Mouse (Mus musculus) layer of hippocampus, adult 9-10 months (tissue): ENCODE data around the gene Zfp949.
A peak's percentile ranks its signal among the peaks of the same experiment; 100 is the strongest.
"Not testable (repeated sequence)": the region's sequence is repeated elsewhere in the genome, so short reads cannot be mapped to it uniquely, and the experiment has no call there.

ENCODE experiments used
- DNase-seq: peaks from one replicate; pipeline ENCODE4 v3.0.0; 2022; ENCODE audit warnings: low spot score

Zfp949 gene

GRCm38 (mm10) chr9:88542816-88543215 lies 5.0 kb upstream of the Zfp949 start:
- no peak for DNase-seq

- no peak for DNase-seq
Observed at GRCm38 (mm10) chr9:88545534-88545933, 2.3 kb upstream of the Zfp949 start.

- no peak for DNase-seq
Observed at GRCm38 (mm10) chr9:88546166-88546565, 1.7 kb upstream of the Zfp949 start.

GRCm38 (mm10) chr9:88546657-88547056 lies 1.2 kb upstream of the Zfp949 start:
- DNase-seq: no peak

- peak; percentile 29 for DNase-seq
Observed at GRCm38 (mm10) chr9:88547270-88547669, 550 bp upstream of the Zfp949 start.

- no peak for DNase-seq
Observed at GRCm38 (mm10) chr9:88548614-88548945, 760 bp downstream of the Zfp949 start.

- no peak for DNase-seq
Observed at GRCm38 (mm10) chr9:88553071-88553470, 5.3 kb downstream of the Zfp949 start.

GRCm38 (mm10) chr9:88558146-88558545 lies 10.3 kb downstream of the Zfp949 start:
- DNase-seq: no peak

GRCm38 (mm10) chr9:88561476-88561875 lies 13.7 kb downstream of the Zfp949 start:
- not testable (repeated sequence) for DNase-seq

GRCm38 (mm10) chr9:88570471-88570870 lies 22.7 kb downstream of the Zfp949 start:
- DNase-seq: not testable (repeated sequence)

- DNase-seq: not testable (repeated sequence)
Observed at GRCm38 (mm10) chr9:88580591-88580990, 32.8 kb downstream of the Zfp949 start, which contains the start of gene Trim43a. Gene Trim43a, plus strand, starts transcription at chr9:88580891.

GRCm38 (mm10) chr9:88593708-88594107 lies 45.9 kb downstream of the Zfp949 start:
- not testable (repeated sequence) for DNase-seq

GRCm38 (mm10) chr9:88599206-88600162 lies 51.7 kb downstream of the Zfp949 start:
- DNase-seq: peak; percentile 92
